Mouse (Mus musculus) MEL (cell line): ENCODE results near the gene Tchp. TPM values are rescaled to one million over a fixed set of nuclear protein-coding genes. Genes with fewer than 3 reads are reported as not detected.
A peak's percentile ranks its signal among the peaks of the same experiment; 100 is the strongest.

Source experiments
- DNase-seq: peaks from one replicate; pipeline ENCODE4 v3.0.0; 2011; ENCODE audit warnings: low read depth, low spot score
- H3K27ac ChIP-seq: 2 replicates; pipeline ENCODE4 v1.5.1; 2012; ENCODE audit warnings: low read depth, mild to moderate bottlenecking, control low read depth, low read length, moderate library complexity; ENCODE audit not compliant: control insufficient read depth
- H3K27me3 ChIP-seq, 2 experiments: fragments of 150-350 bp in 1 of 2; sonication (generic) in 1 of 2; 2 replicates each; pipeline ENCODE4 v1.6.1; 2012; ENCODE audit warnings: low read length in 2 of 2, mild to moderate bottlenecking in 2 of 2, improper control_type of control experiment in 1 of 2, moderate library complexity in 1 of 2; ENCODE audit not compliant: insufficient read depth in 2 of 2, control insufficient read depth in 1 of 2
- H3K36me3 ChIP-seq, 2 experiments: 2 replicates each; pipeline ENCODE4 v1.6.1; 2012 to 2014; ENCODE audit warnings: low read length in 2 of 2, improper control_type of control experiment in 1 of 2, inconsistent platforms in 1 of 2, mild to moderate bottlenecking in 1 of 2; ENCODE audit not compliant: insufficient read depth in 2 of 2, control insufficient read depth in 1 of 2
- H3K4me1 ChIP-seq, 2 experiments: fragments of 150-350 bp in 1 of 2; sonication (generic) in 1 of 2; 2 replicates each; pipeline ENCODE4 v1.6.1; 2012; ENCODE audit warnings: low read length in 2 of 2, improper control_type of control experiment in 1 of 2, mild to moderate bottlenecking in 1 of 2; ENCODE audit not compliant: insufficient read depth in 2 of 2, control insufficient read depth in 1 of 2
- H3K4me3 ChIP-seq, 2 experiments: fragments of 150-350 bp in 1 of 2; sonication (generic) in 1 of 2; 2 replicates each; pipeline ENCODE4 v1.5.1; 2012; ENCODE audit warnings: low read depth in 2 of 2, low read length in 2 of 2, mild to moderate bottlenecking in 2 of 2, moderate library complexity in 2 of 2, control low read depth in 1 of 2, improper control_type of control experiment in 1 of 2; ENCODE audit not compliant: control insufficient read depth in 1 of 2, insufficient read depth in 1 of 2
- H3K79me2 ChIP-seq: 2 replicates; pipeline ENCODE4 v1.6.1; 2012; ENCODE audit warnings: mild to moderate bottlenecking, low read length, moderate library complexity; ENCODE audit not compliant: control insufficient read depth, poor library complexity, insufficient read depth
- H3K9ac ChIP-seq: 2 replicates; pipeline ENCODE4 v1.6.1; 2012; ENCODE audit warnings: low read depth, mild to moderate bottlenecking, control low read depth, low read length, moderate library complexity; ENCODE audit not compliant: control insufficient read depth, poor library complexity, severe bottlenecking
- H3K9me3 ChIP-seq: fragments of 150-350 bp; sonication (generic); replicated peaks from 2 replicates; pipeline ENCODE4 v1.6.1; 2012; ENCODE audit warnings: mild to moderate bottlenecking, low read length, improper control_type of control experiment, moderate library complexity; ENCODE audit not compliant: insufficient read depth
- BHLHE40 ChIP-seq: IDR thresholded peaks from 2 replicates; pipeline ENCODE4 v1.6.1; 2012; ENCODE audit warnings: low read depth, mild to moderate bottlenecking, inconsistent platforms, low read length, improper control_type of control experiment, borderline replicate concordance
- CHD1 ChIP-seq: IDR thresholded peaks from 2 replicates; pipeline ENCODE4 v1.6.1; 2012; ENCODE audit warnings: low read depth, mild to moderate bottlenecking, inconsistent platforms, low read length, improper control_type of control experiment
- CHD2 ChIP-seq: IDR thresholded peaks from 2 replicates; pipeline ENCODE4 v1.6.1; 2011; ENCODE audit warnings: low read length, improper control_type of control experiment
- ELF1 ChIP-seq: IDR thresholded peaks from 2 replicates; pipeline ENCODE4 v1.6.1; 2014; ENCODE audit warnings: low read depth, mild to moderate bottlenecking, inconsistent platforms, low read length, improper control_type of control experiment, moderate library complexity
- ETS1 ChIP-seq: IDR thresholded peaks from 2 replicates; pipeline ENCODE4 v1.6.1; 2012; ENCODE audit warnings: low read depth, mild to moderate bottlenecking, inconsistent platforms, low read length, improper control_type of control experiment, moderate library complexity
- GABPA ChIP-seq: IDR thresholded peaks from 2 replicates; pipeline ENCODE4 v1.6.1; 2012; ENCODE audit warnings: low read depth, mild to moderate bottlenecking, inconsistent platforms, low read length, improper control_type of control experiment, moderate library complexity
- GATA1 ChIP-seq: IDR thresholded peaks from 2 replicates; pipeline ENCODE4 v1.6.1; 2011; ENCODE audit warnings: low read depth, low read length, improper control_type of control experiment
- HCFC1 ChIP-seq: IDR thresholded peaks from 2 replicates; pipeline ENCODE4 v1.6.1; 2012; ENCODE audit warnings: low read depth, mild to moderate bottlenecking, inconsistent platforms, low read length, improper control_type of control experiment, moderate library complexity
- MAFK ChIP-seq: IDR thresholded peaks from 2 replicates; pipeline ENCODE4 v1.6.1; 2011; ENCODE audit warnings: low read depth, mild to moderate bottlenecking, low read length, improper control_type of control experiment, borderline replicate concordance
- MAZ ChIP-seq: IDR thresholded peaks from 2 replicates; pipeline ENCODE4 v1.6.1; 2012; ENCODE audit warnings: low read depth, mild to moderate bottlenecking, inconsistent platforms, low read length, improper control_type of control experiment
- MXI1 ChIP-seq: IDR thresholded peaks from 2 replicates; pipeline ENCODE4 v1.6.1; 2011; ENCODE audit warnings: mild to moderate bottlenecking, low read depth, low read length, improper control_type of control experiment
- MYC ChIP-seq: IDR thresholded peaks from 2 replicates; pipeline ENCODE4 v1.6.1; 2011; ENCODE audit warnings: low read depth, mild to moderate bottlenecking, low read length, improper control_type of control experiment, moderate library complexity
- POLR2A ChIP-seq, 2 experiments: IDR thresholded peaks; 2 replicates each; pipeline ENCODE4 v1.6.1; 2011 to 2012; ENCODE audit warnings: low read length in 2 of 2, mild to moderate bottlenecking in 2 of 2, control low read depth in 1 of 2, improper control_type of control experiment in 1 of 2, low read depth in 1 of 2, moderate library complexity in 1 of 2; ENCODE audit not compliant: control insufficient read depth in 1 of 2, insufficient read depth in 1 of 2, poor library complexity in 1 of 2
- POLR2AphosphoS2 ChIP-seq: IDR thresholded peaks from 2 replicates; pipeline ENCODE4 v1.6.1; 2011; ENCODE audit warnings: low read length, improper control_type of control experiment
- RAD21 ChIP-seq: IDR thresholded peaks from 2 replicates; pipeline ENCODE4 v1.6.1; 2011; ENCODE audit warnings: mild to moderate bottlenecking, low read depth, low read length, improper control_type of control experiment
- RCOR1 ChIP-seq: IDR thresholded peaks from 2 replicates; pipeline ENCODE4 v1.6.1; 2012; ENCODE audit warnings: low read depth, mild to moderate bottlenecking, inconsistent platforms, low read length, improper control_type of control experiment
- SIN3A ChIP-seq: IDR thresholded peaks from 2 replicates; pipeline ENCODE4 v1.6.1; 2012; ENCODE audit warnings: low read length, improper control_type of control experiment, inconsistent platforms
- TAL1 ChIP-seq: IDR thresholded peaks from 2 replicates; pipeline ENCODE4 v1.6.1; 2012; ENCODE audit warnings: mild to moderate bottlenecking, inconsistent platforms, low read length, moderate library complexity, mixed read lengths
- TBP ChIP-seq: IDR thresholded peaks from 2 replicates; pipeline ENCODE4 v1.8.0; 2011; ENCODE audit warnings: low read depth, low read length, improper control_type of control experiment
- TCF12 ChIP-seq: IDR thresholded peaks from 2 replicates; pipeline ENCODE4 v1.6.1; 2014; ENCODE audit warnings: low read depth, mild to moderate bottlenecking, inconsistent platforms, low read length, improper control_type of control experiment, moderate library complexity
- USF1 ChIP-seq: IDR thresholded peaks from 2 replicates; pipeline ENCODE4 v1.6.1; 2014; ENCODE audit warnings: low read depth, mild to moderate bottlenecking, inconsistent platforms, low read length, improper control_type of control experiment, moderate library complexity
- USF2 ChIP-seq, 2 experiments: IDR thresholded peaks; 2 replicates each; pipeline ENCODE4 v1.6.1; 2011 to 2012; ENCODE audit warnings: improper control_type of control experiment in 2 of 2, low read length in 2 of 2, borderline replicate concordance in 1 of 2, inconsistent platforms in 1 of 2, low read depth in 1 of 2, mild to moderate bottlenecking in 1 of 2; ENCODE audit not compliant: insufficient read depth in 1 of 2
- ZKSCAN1 ChIP-seq: IDR thresholded peaks from 2 replicates; pipeline ENCODE4 v1.6.1; 2012; ENCODE audit warnings: low read depth, mild to moderate bottlenecking, inconsistent platforms, low read length, improper control_type of control experiment, moderate library complexity
- ZNF384 ChIP-seq: IDR thresholded peaks from 2 replicates; pipeline ENCODE4 v1.6.1; 2012; ENCODE audit warnings: low read depth, mild to moderate bottlenecking, inconsistent platforms, low read length, improper control_type of control experiment
- polyA plus RNA-seq, 2 experiments: library from polyadenylated mRNA; stranded (reverse) in 1 of 2; unstranded in 1 of 2; fragments of >175 nt in 1 of 2; fragments of >200 nt in 1 of 2; gene quantifications; 2 replicates each; pipeline versions ENCODE4 v1.2.1 to v1.2.4; 2012; ENCODE audit warnings: low replicate concordance in 2 of 2, low read depth in 1 of 2; ENCODE audit not compliant: insufficient read length in 2 of 2, insufficient read depth in 1 of 2, missing spikeins in 1 of 2
- total RNA-seq: library from RNA; depleted of rRNA; stranded (reverse); fragments of 300-350 nt; gene quantifications from 2 replicates; pipeline ENCODE4 v1.2.3, GENCODE M21; 2012

Tchp gene
- total and polyA plus RNA-seq, 3 experiments, result 13.6 to 21.1 TPM; not detected in 1

GRCm38 (mm10) chr5:114707265-114708068, at the start of gene Tchp (continued):
- TF ChIP-seq MAZ (peak; percentile 46; the same call in 1 of the 2 replicates), HCFC1 (peak; percentile 90), CHD2 (no peak), TCF12 (peak; percentile 30; the same call in 1 of the 2 replicates), RCOR1 (no peak)

GRCm38 (mm10) chr5:114658255-114658654, 49.3 kb upstream of the Tchp start, which contains the start of gene Trpv4:
TSS of gene Trpv4 (minus strand) at chr5:114658421.
- Histone ChIP-seq H3K36me3 (0 out of 4 replicates have a peak, but pooled peaks cover 0 to 2% of the 10 kb centered on the region in 2 experiments), H3K27me3 (no peaks in the 10 kb centered on the region; a peak in 1 of 4 replicates), H3K79me2 (no peaks in the 10 kb centered on the region), H3K9ac (no peak within 1 kb of the TSS), H3K4me3 (no peak within 1 kb of the TSS), H3K9me3 (no peaks in the 10 kb centered on the region), H3K4me1 (peaks cover 4 to 6% of the 10 kb centered on the region in 2 experiments; a peak in 2 of 4 replicates), H3K27ac (no peak within 1 kb of the TSS)
- DNase-seq, result no peak
- TF ChIP-seq USF2 (IDR thresholded peaks at IDR 0.05; ENCODE audit: borderline replicate concordance in 1 of 2, insufficient read depth in 1 of 2, low read depth in 1 of 2, low read length in 2 of 2) (no peak), TCF12 (no peak), USF1 (no peak), BHLHE40 (no peak), POLR2A (IDR thresholded peaks at IDR 0.05; ENCODE audit: control insufficient read depth in 1 of 2, insufficient read depth in 1 of 2, low read depth in 1 of 2, low read length in 2 of 2, poor library complexity in 1 of 2) (no peak), MYC (no peak), TBP (no peak), MXI1 (no peak), TAL1 (no peak), CHD2 (no peak)

- Histone ChIP-seq H3K36me3 (0 out of 4 replicates have a peak, but pooled peaks cover 0 to 2% of the 10 kb centered on the region in 2 experiments), H3K27me3 (no peaks in the 10 kb centered on the region; a peak in 1 of 4 replicates), H3K4me3 (peak overlapping the region; percentile 7 to 16; a peak in 2 of 4 replicates), H3K9ac (peak overlapping the region; percentile 17), H3K9me3 (no peaks in the 10 kb centered on the region), H3K27ac (no peak overlapping the region), H3K79me2 (no peaks in the 10 kb centered on the region), H3K4me1 (peaks cover 4 to 6% of the 10 kb centered on the region in 2 experiments; a peak in 2 of 4 replicates)
- peak; percentile 69 for DNase-seq
- TF ChIP-seq ZKSCAN1 (no peak), MAFK (no peak), ZNF384 (peak; percentile 95), MAZ (no peak), POLR2AphosphoS2 (no peak), USF2 (IDR thresholded peaks at IDR 0.05; ENCODE audit: borderline replicate concordance in 1 of 2, insufficient read depth in 1 of 2, low read depth in 1 of 2, low read length in 2 of 2) (no peak), RCOR1 (no peak), BHLHE40 (no peak), ETS1 (peak; percentile 65; the same call in 1 of the 2 replicates), TAL1 (no peak), RAD21 (no peak), ELF1 (no peak), CHD1 (no peak), HCFC1 (no peak), GABPA (0 out of 2 replicates have a peak, but pooled peaks have one; percentile 39), SIN3A (peak; percentile 34; the same call in 1 of the 2 replicates), MYC (0 out of 2 replicates have a peak, but pooled peaks have one; percentile 36), MXI1 (peak; percentile 48; the same call in 1 of the 2 replicates), GATA1 (no peak)
Measured at GRCm38 (mm10) chr5:114661029-114661428, 46.5 kb upstream of the Tchp start.
